Mouse (Mus musculus) cerebellum, adult 11-12 months (tissue): ENCODE data around the gene 5031439G07Rik.
"Not testable (repeated sequence)": the region's sequence is repeated elsewhere in the genome, so short reads cannot be mapped to it uniquely, and the experiment has no call there.

ENCODE experiments used
- DNase-seq: peaks from one replicate; pipeline ENCODE4 v3.0.0; 2022

The 5031439G07Rik gene

GRCm38 (mm10) chr15:84987874-84988825 is at the start of gene 5031439G07Rik:
TSS of gene 5031439G07Rik (minus strand) at chr15:84988551.
- peak; percentile 89 for DNase-seq

GRCm38 (mm10) chr15:85037343-85037690 is 49.0 kb upstream of the 5031439G07Rik start:
- DNase-seq = no peak

- peak; percentile 97 for DNase-seq
Measured at GRCm38 (mm10) chr15:85036566-85037342, 48.4 kb upstream of the 5031439G07Rik start.

GRCm38 (mm10) chr15:85033916-85034315 is 45.6 kb upstream of the 5031439G07Rik start:
- DNase-seq = not testable (repeated sequence)

- no peak for DNase-seq
Measured at GRCm38 (mm10) chr15:85031866-85032265, 43.5 kb upstream of the 5031439G07Rik start.

GRCm38 (mm10) chr15:85030643-85031042 is 42.3 kb upstream of the 5031439G07Rik start:
- not testable (repeated sequence) for DNase-seq

GRCm38 (mm10) chr15:85028648-85029047 is 40.3 kb upstream of the 5031439G07Rik start, which contains the start of gene Fam118a:
TSS of gene Fam118a (plus strand) at chr15:85028948.
- DNase-seq = not testable (repeated sequence)

GRCm38 (mm10) chr15:85027740-85028139 is 39.4 kb upstream of the 5031439G07Rik start:
- DNase-seq = no peak

GRCm38 (mm10) chr15:85026197-85026596 is 37.8 kb upstream of the 5031439G07Rik start:
- no peak for DNase-seq

- DNase-seq = no peak
Measured at GRCm38 (mm10) chr15:85022211-85022610, 33.9 kb upstream of the 5031439G07Rik start.

- DNase-seq = peak; percentile 27
Measured at GRCm38 (mm10) chr15:85016951-85017664, 28.8 kb upstream of the 5031439G07Rik start, which contains the start of gene Upk3a. TSS of gene Upk3a (plus strand) at chr15:85017141.

GRCm38 (mm10) chr15:85015771-85016170 is 27.4 kb upstream of the 5031439G07Rik start:
- DNase-seq = no peak

GRCm38 (mm10) chr15:85012662-85013054 is 24.3 kb upstream of the 5031439G07Rik start:
- DNase-seq = no peak

GRCm38 (mm10) chr15:85011895-85012661 is 23.7 kb upstream of the 5031439G07Rik start:
- DNase-seq = no peak

- no peak for DNase-seq
Measured at GRCm38 (mm10) chr15:85009666-85010065, 21.3 kb upstream of the 5031439G07Rik start.

GRCm38 (mm10) chr15:85000984-85001982 is 12.9 kb upstream of the 5031439G07Rik start:
- peak; percentile 65 for DNase-seq

GRCm38 (mm10) chr15:84999911-85000310 is 11.6 kb upstream of the 5031439G07Rik start:
- DNase-seq = no peak

GRCm38 (mm10) chr15:84997768-84998454 is 9.6 kb upstream of the 5031439G07Rik start:
- DNase-seq = no peak

GRCm38 (mm10) chr15:84995967-84996366 is 7.6 kb upstream of the 5031439G07Rik start:
- peak; percentile 27 for DNase-seq

- DNase-seq = no peak
Measured at GRCm38 (mm10) chr15:84995041-84995440, 6.7 kb upstream of the 5031439G07Rik start.
